Mouse (Mus musculus) embryonic facial prominence, embryonic 14.5 days (tissue): ENCODE data around the gene A930033H14Rik. TPM values are rescaled to one million over a fixed set of nuclear protein-coding genes. Genes with fewer than 3 reads are reported as not detected.

Experiments used
- ATAC-seq: fragments of 200-750 bp; cut with Nextera tagmentation; 2 replicates; pipeline ENCODE4 v1.8.0; 2017; ENCODE audit warnings: low read depth, moderate number of reproducible peaks, moderate TSS enrichment
- DNase-seq: peaks from one replicate; pipeline ENCODE4 v3.0.0-alpha.2; 2015; ENCODE audit warnings: low spot score
- H3K27ac ChIP-seq: fragments of 300-500 bp; sonication (generic); replicated peaks from 2 replicates; pipeline ENCODE4 v1.5.1; 2014; ENCODE audit warnings: low read depth, mild to moderate bottlenecking, low read length, moderate library complexity
- H3K27me3 ChIP-seq: fragments of 300-500 bp; sonication (generic); replicated peaks from 2 replicates; pipeline ENCODE4 v1.6.1; 2014; ENCODE audit warnings: low read length; ENCODE audit not compliant: control insufficient read depth, insufficient read depth
- H3K36me3 ChIP-seq: fragments of 300-500 bp; sonication (generic); 2 replicates; pipeline ENCODE4 v1.6.1; 2014; ENCODE audit warnings: low read length, mixed read lengths; ENCODE audit not compliant: control insufficient read depth, insufficient read depth
- H3K4me1 ChIP-seq: fragments of 300-500 bp; sonication (generic); 2 replicates; pipeline ENCODE4 v1.6.1; 2014; ENCODE audit warnings: antibody characterized with exemption, low read length; ENCODE audit not compliant: control insufficient read depth, insufficient read depth
- H3K4me2 ChIP-seq: fragments of 300-500 bp; sonication (generic); 2 replicates; pipeline ENCODE4 v1.6.1; 2014; ENCODE audit warnings: low read depth, mild to moderate bottlenecking, low read length, moderate library complexity, mixed read lengths
- H3K4me3 ChIP-seq: fragments of 300-500 bp; sonication (generic); 2 replicates; pipeline ENCODE4 v1.5.1; 2014; ENCODE audit warnings: low read depth, mild to moderate bottlenecking, low read length
- H3K9ac ChIP-seq: fragments of 300-500 bp; sonication (generic); 2 replicates; pipeline ENCODE4 v1.6.1; 2014; ENCODE audit warnings: low read depth, mild to moderate bottlenecking, low read length, moderate library complexity, mixed read lengths
- H3K9me3 ChIP-seq: fragments of 300-500 bp; sonication (generic); 2 replicates; pipeline ENCODE4 v1.6.1; 2016; ENCODE audit warnings: low read length; ENCODE audit not compliant: control insufficient read depth
- WGBS: fragments of 180-500 bp; shearing (Covaris S2); extraction: QIAGEN DNeasy Blood & Tissue Kit; methylation state at CpG from one replicate; pipeline ENCODE4 v1.1.7; 2014; 5-methylcytosine and 5-hydroxymethylcytosine counted together
- polyA plus RNA-seq: library from polyadenylated mRNA; unstranded; fragments of >200 nt; fragmentation: Nextera tagmentation; extraction: Ambion mirVana; gene quantifications from 2 replicates; pipeline ENCODE4 v1.2.1, GENCODE M21; 2014

Gene A930033H14Rik
- polyA plus RNA-seq, 1 experiment from 2014 or later, result 2.5 TPM

DNA sequence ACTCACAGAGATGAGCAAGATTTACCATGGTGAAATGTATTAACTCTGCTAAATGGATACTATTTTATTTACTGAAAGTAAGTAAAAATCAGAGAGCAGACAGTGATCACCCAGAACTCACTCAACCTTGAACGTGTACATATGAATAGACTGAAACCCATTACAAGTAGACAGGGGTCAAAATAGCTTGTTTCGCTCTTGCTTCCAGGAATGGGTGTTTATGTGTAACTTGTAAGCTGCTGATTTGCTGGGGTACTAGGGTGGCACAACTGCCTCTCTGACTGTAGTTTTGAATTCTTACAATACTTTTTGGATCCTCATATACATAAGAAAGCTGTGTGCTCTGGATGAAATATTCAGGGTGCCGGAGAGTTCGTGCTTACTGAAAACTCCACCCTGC lies 32.3 kb upstream of the A930033H14Rik start:
- no peak for DNase-seq
- WGBS, result 89% methylated on average over 4 of the region's 4 CpGs
- peaks cover 10% of the 10 kb centered on the region for H3K36me3 ChIP-seq
- no peak overlapping the region for H3K27ac ChIP-seq
- H3K4me1 ChIP-seq, result no peaks in the 10 kb centered on the region
- no peak overlapping the region for H3K4me3 ChIP-seq
- ATAC-seq, result no peak
- H3K9me3 ChIP-seq, result no peaks in the 10 kb centered on the region
- no peaks in the 10 kb centered on the region for H3K27me3 ChIP-seq
- H3K4me2 ChIP-seq, result no peak overlapping the region
- H3K9ac ChIP-seq, result no peak overlapping the region

DNA sequence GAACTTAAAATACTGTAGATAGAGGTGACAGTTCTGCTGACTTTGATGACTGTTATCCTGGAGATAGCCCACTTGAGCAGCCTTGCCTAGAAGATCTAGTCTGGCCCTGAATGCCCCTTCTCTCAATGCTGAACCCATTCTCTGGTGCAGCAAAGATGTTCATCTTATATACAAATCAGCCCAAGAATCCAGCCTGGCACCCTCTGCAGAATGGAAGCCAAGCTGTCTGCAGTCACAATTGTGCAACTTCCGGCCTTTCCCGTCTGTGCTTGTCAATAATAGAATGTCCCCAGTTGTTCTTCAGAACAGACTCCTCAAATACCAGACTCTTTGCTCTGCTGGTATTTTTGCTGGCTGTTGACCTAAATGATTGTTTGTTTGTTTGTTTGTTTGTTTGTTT lies 27.6 kb upstream of the A930033H14Rik start:
- Histone ChIP-seq H3K4me2 (no peak overlapping the region), H3K4me3 (no peak overlapping the region), H3K9me3 (no peaks in the 10 kb centered on the region), H3K27ac (no peak overlapping the region), H3K27me3 (no peaks in the 10 kb centered on the region), H3K4me1 (no peaks in the 10 kb centered on the region), H3K36me3 (no peaks in the 10 kb centered on the region), H3K9ac (no peak overlapping the region)
- DNase-seq (no peak), ATAC-seq (no peak)
- 87% methylated on average over 2 of the region's 2 CpGs for WGBS

DNA sequence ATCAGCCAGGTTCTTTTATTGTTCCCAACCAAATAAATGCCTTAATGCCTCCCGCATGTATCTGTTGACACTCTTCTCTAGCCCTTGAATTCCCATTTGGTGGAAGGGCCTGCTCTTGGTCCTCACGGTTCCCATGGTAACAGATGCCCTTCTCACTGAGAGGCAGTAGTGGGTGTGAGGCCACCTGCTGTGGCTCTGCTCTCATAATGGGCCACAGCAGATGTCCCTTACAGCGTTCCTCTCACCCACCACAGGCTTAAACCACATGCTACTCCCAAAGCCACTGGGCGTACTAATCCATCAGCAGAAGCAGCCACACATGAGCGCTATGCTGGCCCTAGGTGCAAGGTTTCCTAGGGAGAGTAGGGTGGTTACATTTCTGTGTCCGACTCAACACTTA lies 25.4 kb upstream of the A930033H14Rik start:
- Histone ChIP-seq H3K4me1 (no peaks in the 10 kb centered on the region), H3K4me3 (no peak overlapping the region), H3K9me3 (no peaks in the 10 kb centered on the region), H3K36me3 (no peaks in the 10 kb centered on the region), H3K4me2 (no peak overlapping the region), H3K27ac (no peak overlapping the region), H3K9ac (no peak overlapping the region), H3K27me3 (no peaks in the 10 kb centered on the region)
- ATAC-seq (peak; percentile 72), DNase-seq (peak; percentile 57)
- 70% methylated on average over 6 of the region's 6 CpGs for WGBS

DNA sequence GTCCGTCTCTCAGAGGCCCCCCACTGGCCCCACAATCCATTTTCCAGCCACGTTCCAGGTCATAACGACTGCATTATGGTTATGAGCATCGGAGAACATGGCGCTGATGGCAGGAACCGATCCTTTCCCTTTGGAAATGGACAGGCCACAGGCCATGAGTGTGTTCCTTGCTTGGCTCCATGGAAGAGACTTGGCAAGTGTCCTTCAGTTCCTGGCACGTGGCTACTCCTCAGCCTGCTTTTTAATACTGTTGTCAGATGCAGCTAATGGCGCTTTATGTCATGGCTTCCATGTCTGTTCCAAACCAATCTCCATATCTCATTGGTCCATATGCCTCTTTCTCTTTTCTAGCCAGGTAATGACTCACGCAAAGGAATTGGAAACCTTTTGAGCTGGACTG lies 24.9 kb upstream of the A930033H14Rik start:
- 92% methylated on average over 9 of the region's 9 CpGs for WGBS
- Histone ChIP-seq H3K27me3 (no peaks in the 10 kb centered on the region), H3K9ac (no peak overlapping the region), H3K36me3 (no peaks in the 10 kb centered on the region), H3K27ac (no peak overlapping the region), H3K4me3 (no peak overlapping the region), H3K4me2 (no peak overlapping the region), H3K9me3 (no peaks in the 10 kb centered on the region), H3K4me1 (no peaks in the 10 kb centered on the region)
- ATAC-seq (no peak), DNase-seq (no peak)

DNA sequence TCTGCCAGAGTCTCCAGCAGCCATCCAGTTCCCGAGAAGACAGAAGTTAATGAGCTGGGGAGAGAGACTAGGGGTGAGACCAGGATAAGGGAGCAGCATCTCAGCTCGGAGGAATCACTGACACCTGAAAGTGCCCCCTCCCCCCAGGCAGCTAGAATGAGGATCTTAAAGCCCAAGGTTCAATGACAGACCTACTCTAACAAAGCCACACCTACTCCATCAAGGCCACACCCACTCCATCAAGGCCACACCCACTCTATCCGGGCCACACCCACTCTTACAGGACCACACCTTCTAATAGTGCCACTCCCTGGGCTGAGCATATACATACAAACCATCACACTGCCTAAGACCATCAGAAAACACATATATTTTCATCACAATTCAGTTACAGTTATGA lies 24.3 kb upstream of the A930033H14Rik start:
- H3K9ac ChIP-seq, result no peak overlapping the region
- H3K4me1 ChIP-seq, result no peaks in the 10 kb centered on the region
- no peak for ATAC-seq
- no peak overlapping the region for H3K4me2 ChIP-seq
- no peak for DNase-seq
- no peak overlapping the region for H3K27ac ChIP-seq
- 87% methylated on average over 3 of the region's 3 CpGs for WGBS
- H3K36me3 ChIP-seq, result no peaks in the 10 kb centered on the region
- no peaks in the 10 kb centered on the region for H3K27me3 ChIP-seq
- no peak overlapping the region for H3K4me3 ChIP-seq
- H3K9me3 ChIP-seq, result no peaks in the 10 kb centered on the region

DNA sequence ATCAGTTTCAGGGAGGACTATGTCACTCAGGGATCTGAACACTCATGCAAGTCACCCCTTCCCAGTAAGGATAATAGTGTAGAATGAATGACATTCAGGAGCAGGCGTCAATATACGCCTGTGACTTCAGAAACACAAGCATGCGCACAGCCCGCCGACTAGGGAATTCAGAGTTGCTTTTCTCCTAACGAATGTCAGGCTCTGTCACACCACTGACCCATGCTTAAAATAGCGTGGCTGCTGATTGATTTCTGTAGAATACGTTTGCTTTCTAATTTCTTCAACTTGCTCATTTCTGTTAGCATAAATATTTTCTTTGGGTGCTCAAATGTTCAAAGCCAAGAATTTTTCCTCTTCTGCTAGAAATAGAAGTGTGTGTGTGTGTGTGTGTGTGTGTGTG lies 13.1 kb upstream of the A930033H14Rik start:
- Histone ChIP-seq H3K27ac (no peak overlapping the region), H3K4me2 (no peak overlapping the region), H3K9ac (no peak overlapping the region), H3K4me1 (no peaks in the 10 kb centered on the region), H3K4me3 (no peak overlapping the region), H3K27me3 (no peaks in the 10 kb centered on the region), H3K36me3 (0 out of 2 replicates have a peak, but pooled peaks cover 11% of the 10 kb centered on the region), H3K9me3 (no peaks in the 10 kb centered on the region)
- no peak for ATAC-seq
- no peak for DNase-seq
- 77% methylated on average over 8 of the region's 8 CpGs for WGBS

DNA sequence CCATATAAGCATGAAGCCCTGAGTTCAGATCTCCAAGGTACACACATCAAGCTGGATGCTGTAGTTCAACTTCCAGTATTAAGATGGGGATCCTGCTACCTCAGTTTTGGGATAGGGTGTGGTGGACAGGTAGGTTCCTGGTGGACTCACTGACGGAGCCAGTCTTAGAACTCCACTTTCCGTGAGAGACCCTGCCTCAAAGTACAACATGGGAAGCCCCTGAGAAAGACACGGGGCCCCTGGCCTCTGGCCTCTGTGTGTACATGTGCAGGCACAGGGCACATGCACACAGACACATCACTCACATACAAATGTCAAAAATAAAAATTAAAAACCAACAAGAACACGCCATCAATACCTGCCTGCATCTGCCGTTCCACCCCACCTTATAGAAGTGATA lies 12.6 kb upstream of the A930033H14Rik start:
- Histone ChIP-seq H3K27me3 (no peaks in the 10 kb centered on the region), H3K27ac (no peak overlapping the region), H3K4me1 (no peaks in the 10 kb centered on the region), H3K9me3 (no peaks in the 10 kb centered on the region), H3K9ac (no peak overlapping the region), H3K4me3 (no peak overlapping the region), H3K4me2 (no peak overlapping the region), H3K36me3 (0 out of 2 replicates have a peak, but pooled peaks cover 14% of the 10 kb centered on the region)
- WGBS, result 88% methylated on average over 5 of the region's 5 CpGs
- no peak for DNase-seq
- ATAC-seq, result no peak

DNA sequence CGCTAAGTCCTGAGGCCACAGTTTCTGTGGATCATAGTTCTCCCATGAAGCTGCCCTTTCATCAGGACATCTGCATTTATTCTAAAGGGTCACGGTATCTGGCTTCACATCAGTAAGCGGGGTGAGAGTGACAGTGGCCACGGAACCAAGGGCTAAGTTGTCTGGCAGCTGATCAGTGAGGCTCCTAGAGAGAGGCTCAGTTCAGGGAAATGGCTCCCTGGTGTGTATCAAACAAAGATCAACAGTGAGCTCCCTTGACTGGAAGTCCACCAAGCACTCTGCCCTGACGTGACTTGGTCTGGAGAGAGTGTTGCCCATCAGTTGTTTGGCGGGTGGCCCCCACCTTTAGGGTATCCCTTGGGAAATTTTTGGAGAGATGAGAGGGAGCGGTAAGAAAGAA lies 11.4 kb upstream of the A930033H14Rik start:
- Histone ChIP-seq H3K4me1 (no peaks in the 10 kb centered on the region), H3K36me3 (peaks cover 22% of the 10 kb centered on the region; the same call in 1 of the 2 replicates), H3K4me2 (no peak overlapping the region), H3K9ac (no peak overlapping the region), H3K27me3 (no peaks in the 10 kb centered on the region), H3K4me3 (no peak overlapping the region), H3K9me3 (no peaks in the 10 kb centered on the region), H3K27ac (no peak overlapping the region)
- DNase-seq, result no peak
- 65% methylated on average over 7 of the region's 7 CpGs for WGBS
- no peak for ATAC-seq

DNA sequence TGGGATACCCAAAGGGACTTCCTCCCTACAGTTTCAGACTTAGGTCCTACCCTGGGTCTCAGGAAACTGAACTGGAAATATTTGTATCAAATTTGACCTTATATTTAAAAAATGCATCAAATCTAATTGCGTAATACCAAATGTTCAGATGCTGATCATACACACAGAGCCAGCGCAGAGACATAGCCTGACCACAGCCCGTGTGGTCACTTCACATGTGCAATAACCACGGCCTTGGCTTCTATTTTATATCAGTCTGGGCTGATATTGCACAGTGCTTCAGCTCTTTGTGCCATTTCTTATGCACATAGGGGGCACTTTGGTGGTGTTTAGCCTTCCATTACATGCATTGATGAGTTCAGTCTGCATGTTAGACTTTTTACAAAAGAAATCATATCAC lies 10.3 kb upstream of the A930033H14Rik start:
- 96% methylated on average over 4 of the region's 4 CpGs for WGBS
- Histone ChIP-seq H3K27ac (no peak overlapping the region), H3K4me2 (no peak overlapping the region), H3K27me3 (no peaks in the 10 kb centered on the region), H3K4me3 (no peak overlapping the region), H3K9me3 (no peaks in the 10 kb centered on the region), H3K4me1 (no peaks in the 10 kb centered on the region), H3K36me3 (peaks cover 32% of the 10 kb centered on the region; the same call in 1 of the 2 replicates), H3K9ac (no peak overlapping the region)
- DNase-seq (no peak), ATAC-seq (no peak)
